Mouse (Mus musculus) ovary, postnatal 10 days (tissue): ENCODE measurements around the gene Tyw3.
A peak's percentile ranks its signal among the peaks of the same experiment; 100 is the strongest.

Source experiments
- DNase-seq: peaks from one replicate; pipeline ENCODE4 v3.0.0; 2022; ENCODE audit warnings: low spot score

Tyw3 gene

GRCm38 (mm10) chr3:154562192-154562591 lies 34.7 kb downstream of the Tyw3 start:
- no peak for DNase-seq

GRCm38 (mm10) chr3:154551035-154551411 lies 45.9 kb downstream of the Tyw3 start:
- DNase-seq: no peak

DNA sequence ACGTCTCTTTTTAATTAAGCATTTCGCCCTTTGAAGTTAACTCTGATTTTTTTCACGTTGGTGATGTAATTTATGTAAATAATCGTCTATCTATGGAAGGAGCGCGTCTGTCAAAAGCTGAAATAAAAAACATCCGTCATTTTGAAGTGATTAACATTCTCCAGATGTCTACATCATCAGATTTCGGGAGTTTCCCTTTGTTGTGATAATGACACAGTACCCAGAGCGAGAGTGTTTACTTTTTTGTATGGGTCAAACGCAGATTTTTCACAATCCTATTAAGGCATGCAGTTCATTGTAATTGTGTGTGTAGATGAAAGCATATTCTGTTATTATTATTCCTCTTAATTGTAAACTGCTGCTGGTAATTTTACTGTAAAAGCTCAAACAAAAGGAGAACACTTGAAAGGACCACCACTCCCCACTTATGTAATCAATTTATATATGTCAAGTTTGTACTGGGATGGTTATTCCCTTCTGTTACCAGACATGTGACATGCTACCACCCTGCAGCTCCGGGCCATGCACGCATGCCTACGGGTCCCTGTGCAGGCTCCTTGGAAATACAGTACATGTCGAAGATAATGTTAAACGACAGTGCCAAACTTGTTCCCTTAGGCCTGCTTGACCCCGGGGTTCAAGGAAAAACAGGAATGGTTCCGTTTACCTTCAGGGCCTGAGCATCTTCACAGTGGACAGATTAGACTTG lies 46.4 kb downstream of the Tyw3 start:
- DNase-seq: no peak

DNA sequence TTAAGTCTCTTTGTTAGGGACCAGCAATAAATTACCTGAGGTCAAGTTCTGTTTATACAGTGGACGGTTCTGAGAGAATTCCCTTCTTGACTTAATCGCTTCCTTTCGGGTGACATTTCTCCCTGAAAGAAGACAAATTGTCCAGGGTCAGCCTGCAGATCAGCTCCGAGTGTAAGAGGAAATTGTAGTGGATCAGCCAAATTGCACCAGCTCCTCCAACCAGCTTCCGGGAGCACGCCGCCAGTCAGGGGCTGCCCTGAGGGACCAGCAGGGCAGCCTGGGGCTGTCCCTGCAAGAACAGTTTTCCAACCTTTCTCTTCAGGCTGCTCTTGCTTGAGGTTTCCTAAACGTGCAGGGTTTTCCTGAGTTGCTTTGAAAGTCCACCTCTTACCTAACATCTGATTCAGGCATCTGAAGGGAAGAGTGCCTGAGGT lies 48.0 kb downstream of the Tyw3 start:
- DNase-seq: no peak

GRCm38 (mm10) chr3:154547549-154548426 lies 49.1 kb downstream of the Tyw3 start:
- no peak for DNase-seq

DNA sequence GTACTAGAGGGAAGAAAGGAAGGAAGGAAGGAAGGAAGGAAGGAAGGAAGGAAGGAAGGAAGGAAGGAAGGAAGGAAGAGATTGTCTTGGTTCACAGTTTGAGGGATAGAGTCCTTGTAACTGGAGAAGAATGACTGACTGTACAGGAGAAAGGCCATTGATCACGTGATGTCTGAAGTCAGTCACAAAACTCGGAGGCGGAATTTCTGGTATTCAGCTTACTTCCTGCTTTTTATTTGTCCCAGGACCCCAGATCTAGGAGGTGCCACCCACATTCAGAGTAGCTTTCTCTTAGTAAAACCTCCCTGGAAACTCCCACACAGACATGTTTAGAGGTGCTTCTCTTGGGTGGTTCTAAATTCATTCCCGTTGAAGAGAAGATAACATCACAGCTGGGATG lies 50.7 kb downstream of the Tyw3 start:
- DNase-seq: no peak

DNA sequence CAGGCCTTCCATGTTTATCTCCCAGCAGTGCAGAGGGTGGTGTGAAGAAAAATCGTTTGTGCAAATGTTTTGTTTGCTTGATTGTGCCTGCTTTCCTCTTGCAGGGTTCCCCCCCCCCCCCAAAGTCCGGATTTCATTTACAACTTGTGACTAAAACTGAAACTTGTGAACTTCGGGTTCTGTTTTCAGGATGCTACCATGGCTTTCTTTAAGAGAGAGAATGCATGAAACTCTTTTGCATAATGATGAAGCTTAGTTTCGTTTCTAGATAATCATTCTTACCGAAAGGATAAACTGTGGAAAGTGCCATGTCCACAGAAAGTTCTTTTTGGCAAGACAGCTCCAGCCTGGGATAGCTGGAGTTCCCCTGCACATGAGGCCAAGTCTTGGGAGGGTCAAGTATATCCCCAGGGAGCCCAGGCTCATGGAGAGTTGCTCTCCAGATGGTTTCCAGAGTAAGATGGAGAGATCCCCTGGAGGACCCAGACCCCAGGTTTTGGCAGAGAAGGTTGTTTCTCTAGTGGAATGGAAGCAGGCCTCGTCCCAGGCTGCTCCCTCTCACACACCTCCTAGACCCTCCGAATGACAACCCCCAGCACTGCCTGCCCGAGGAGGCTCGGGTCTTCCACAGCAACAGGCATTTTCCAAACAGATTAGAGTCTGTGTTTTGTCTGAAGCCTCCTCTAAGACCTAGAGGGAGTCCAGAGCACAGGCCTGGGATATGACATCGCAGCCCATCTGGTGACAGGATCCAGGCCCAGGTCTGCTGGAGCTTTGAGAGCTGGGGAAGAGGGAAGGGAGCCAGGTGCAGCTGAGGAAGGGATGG lies 56.6 kb downstream of the Tyw3 start:
- peak; percentile 2 for DNase-seq

DNA sequence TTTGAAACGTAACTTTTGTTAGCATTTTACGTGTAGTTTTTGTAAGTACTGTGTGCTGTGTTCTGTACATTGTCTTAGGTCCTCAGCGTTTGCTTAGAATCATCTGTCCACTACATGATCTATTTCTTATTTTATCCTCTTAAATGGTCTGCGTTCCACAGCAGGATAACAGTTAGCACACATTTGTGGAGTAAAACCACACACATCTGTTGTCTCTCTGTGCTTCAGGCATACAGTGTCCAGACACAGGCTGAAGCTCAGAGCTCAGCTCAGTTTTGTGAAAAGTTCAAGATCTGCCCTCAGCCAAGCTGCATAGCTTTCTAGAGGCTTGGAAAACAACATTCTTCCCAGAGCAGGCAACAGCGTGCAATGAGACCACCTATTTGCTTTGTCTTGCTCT lies 60.8 kb downstream of the Tyw3 start:
- DNase-seq: no peak

DNA sequence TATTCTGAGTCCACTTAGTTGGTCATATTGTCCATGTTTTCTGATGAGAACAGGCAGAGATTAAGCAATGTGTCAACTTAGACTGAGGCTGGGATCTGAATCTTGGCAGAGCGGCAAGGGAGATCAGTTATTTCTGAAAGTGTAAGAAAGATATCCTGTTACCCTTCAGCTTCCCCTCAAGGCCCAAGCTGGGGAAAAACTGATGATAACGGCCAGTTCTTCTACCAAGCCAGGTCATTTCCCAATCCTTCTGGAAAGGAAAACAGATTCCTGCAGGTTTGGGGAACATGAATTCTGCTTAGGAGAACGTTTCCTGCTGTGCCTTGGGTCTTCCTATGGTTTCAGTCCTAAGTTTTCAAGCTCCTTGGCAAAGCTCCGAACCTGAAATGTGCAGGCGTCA lies 63.7 kb downstream of the Tyw3 start:
- no peak for DNase-seq

GRCm38 (mm10) chr3:154528973-154529372 lies 67.9 kb downstream of the Tyw3 start:
- DNase-seq: no peak

GRCm38 (mm10) chr3:154526610-154527009 lies 70.3 kb downstream of the Tyw3 start:
- no peak for DNase-seq
